Mouse (Mus musculus): ENCODE measurements around the gene Gm38394. TPM values are rescaled to one million over a fixed set of nuclear protein-coding genes. Genes with fewer than 3 reads are reported as not detected.
A peak's percentile ranks its signal among the peaks of the same experiment; 100 is the strongest.

Gene Gm38394
- polyA plus RNA-seq, 1 experiment from 2014 or later, result 1.3 TPM

- Histone ChIP-seq H3K4me3 (ENCODE audit: low read depth, low read length) (no peak overlapping the region), H3K9me3 (ENCODE audit: low read length) (no peaks in the 10 kb centered on the region), H3K9ac (replicated peaks) (no peak overlapping the region), H3K27me3 (ENCODE audit: insufficient read depth, low read length) (no peaks in the 10 kb centered on the region), H3K27ac (ENCODE audit: low read depth) (peak overlapping the region; percentile 72), H3K4me1 (ENCODE audit: insufficient read depth) (peaks cover 35% of the 10 kb centered on the region), H3K36me3 (replicated peaks; ENCODE audit: insufficient read depth, low read length) (no peaks in the 10 kb centered on the region), H3K4me2 (ENCODE audit: low read depth, low read length) (no peak overlapping the region)
- WGBS (ENCODE audit: insufficient replicate concordance), result 38% methylated on average over 1 of the region's 1 CpGs
- ATAC-seq (peak; percentile 60), DNase-seq (no peak)
- TF ChIP-seq EP300 (IDR thresholded peaks at IDR 0.05; ENCODE audit: low read depth) (no peak), CTCF (IDR thresholded peaks at IDR 0.05; ENCODE audit: low read depth) (no peak)
These were observed 33.8 kb upstream of the Gm38394 start for GRCm38 (mm10) chr1:133694876-133695275.

GRCm38 (mm10) chr1:133694301-133694700, 33.2 kb upstream of the Gm38394 start:
- DNase-seq (no peak), ATAC-seq (peak; percentile 43; the same call in 1 of the 2 replicates)
- peaks cover 36% of the 10 kb centered on the region for H3K4me1 ChIP-seq (ENCODE audit: insufficient read depth)
- H3K4me3 ChIP-seq (ENCODE audit: low read depth, low read length), result no peak overlapping the region
- H3K9me3 ChIP-seq (ENCODE audit: low read length), result no peaks in the 10 kb centered on the region
- TF ChIP-seq CTCF (IDR thresholded peaks at IDR 0.05; ENCODE audit: low read depth) (no peak), EP300 (IDR thresholded peaks at IDR 0.05; ENCODE audit: low read depth) (no peak)
- peak overlapping the region; percentile 29; the same call in 1 of the 2 replicates for H3K4me2 ChIP-seq (ENCODE audit: low read depth, low read length)
- 0 out of 2 replicates have a peak overlapping the region, but pooled peaks have one; percentile 21 for H3K9ac ChIP-seq (replicated peaks)
- peak overlapping the region; percentile 72 for H3K27ac ChIP-seq (ENCODE audit: low read depth)
- H3K27me3 ChIP-seq (ENCODE audit: insufficient read depth, low read length), result no peaks in the 10 kb centered on the region
- H3K36me3 ChIP-seq (replicated peaks; ENCODE audit: insufficient read depth, low read length), result no peaks in the 10 kb centered on the region
- 29% methylated on average over 1 of the region's 1 CpGs for WGBS (ENCODE audit: insufficient replicate concordance)

DNA sequence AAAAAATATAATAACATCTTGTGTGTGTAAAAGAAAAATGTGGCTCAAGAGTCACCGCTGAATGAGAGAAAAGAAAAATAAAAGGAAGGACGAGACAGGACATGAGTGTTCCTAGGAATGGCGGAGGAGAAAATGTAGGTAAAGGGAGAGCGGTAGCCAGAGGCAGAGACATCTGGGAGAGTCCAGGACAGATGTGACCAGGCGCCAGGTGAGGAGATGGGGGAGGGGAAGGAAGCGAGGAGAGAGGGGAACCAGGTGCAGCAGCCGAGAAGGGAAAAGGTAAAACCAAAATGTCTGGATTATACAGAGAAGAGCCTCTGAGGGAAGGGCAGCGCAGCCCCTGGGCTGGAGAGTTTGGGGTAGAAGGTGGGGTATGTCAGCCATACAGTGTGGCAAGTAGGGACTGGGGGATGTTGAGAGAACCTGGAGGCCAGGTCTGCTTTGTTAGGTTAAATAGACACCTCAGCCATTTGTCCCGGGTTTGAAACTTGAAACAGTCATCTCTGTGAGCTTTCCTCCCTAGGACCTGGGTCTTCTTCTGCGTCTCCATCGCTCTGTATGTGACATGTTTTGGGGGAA, 32.5 kb upstream of the Gm38394 start:
- DNase-seq, result no peak
- Histone ChIP-seq H3K4me3 (ENCODE audit: low read depth, low read length) (no peak overlapping the region), H3K27ac (ENCODE audit: low read depth) (peak overlapping the region; percentile 72), H3K9me3 (ENCODE audit: low read length) (no peaks in the 10 kb centered on the region), H3K9ac (replicated peaks) (0 out of 2 replicates have a peak overlapping the region, but pooled peaks have one; percentile 21), H3K4me1 (ENCODE audit: insufficient read depth) (peaks cover 36% of the 10 kb centered on the region), H3K4me2 (ENCODE audit: low read depth, low read length) (peak overlapping the region; percentile 29; the same call in 1 of the 2 replicates), H3K36me3 (replicated peaks; ENCODE audit: insufficient read depth, low read length) (no peaks in the 10 kb centered on the region), H3K27me3 (ENCODE audit: insufficient read depth, low read length) (no peaks in the 10 kb centered on the region)
- WGBS (ENCODE audit: insufficient replicate concordance), result 72% methylated on average over 11 of the region's 11 CpGs
- no peak for ATAC-seq
- TF ChIP-seq EP300 (IDR thresholded peaks at IDR 0.05; ENCODE audit: low read depth) (no peak), CTCF (IDR thresholded peaks at IDR 0.05; ENCODE audit: low read depth) (no peak)

DNA sequence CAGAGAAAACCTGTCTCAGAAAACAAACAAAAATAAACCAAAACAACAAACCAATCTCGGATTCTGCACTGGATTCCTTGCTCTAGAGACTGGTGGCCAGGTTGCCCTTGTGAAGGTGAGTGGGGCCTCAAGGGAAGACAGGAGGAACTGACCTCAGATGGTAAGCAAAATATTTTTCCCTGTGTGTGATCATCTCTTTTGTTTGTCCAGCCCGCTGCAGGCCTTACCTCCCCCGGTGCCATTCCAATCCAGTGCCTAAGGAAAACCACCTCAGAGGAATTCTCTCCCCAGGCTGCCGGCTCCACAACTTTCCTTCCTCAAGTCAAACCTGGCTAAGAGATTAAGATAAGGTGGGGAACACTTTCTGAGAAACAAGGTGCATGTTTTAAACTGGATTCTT, 31.1 kb upstream of the Gm38394 start:
- Histone ChIP-seq H3K27ac (ENCODE audit: low read depth) (no peak overlapping the region), H3K4me2 (ENCODE audit: low read depth, low read length) (no peak overlapping the region), H3K4me1 (ENCODE audit: insufficient read depth) (peaks cover 39% of the 10 kb centered on the region), H3K36me3 (replicated peaks; ENCODE audit: insufficient read depth, low read length) (no peaks in the 10 kb centered on the region), H3K27me3 (ENCODE audit: insufficient read depth, low read length) (no peaks in the 10 kb centered on the region), H3K9me3 (ENCODE audit: low read length) (no peaks in the 10 kb centered on the region), H3K9ac (replicated peaks) (no peak overlapping the region), H3K4me3 (ENCODE audit: low read depth, low read length) (no peak overlapping the region)
- ATAC-seq (no peak), DNase-seq (no peak)
- no peak for TF ChIP-seq EP300 (IDR thresholded peaks at IDR 0.05; ENCODE audit: low read depth)
- TF ChIP-seq CTCF (IDR thresholded peaks at IDR 0.05; ENCODE audit: low read depth), result no peak
- 52% methylated on average over 4 of the region's 4 CpGs for WGBS (ENCODE audit: insufficient replicate concordance)

GRCm38 (mm10) chr1:133691046-133691445, 29.9 kb upstream of the Gm38394 start:
- no peak overlapping the region for H3K4me3 ChIP-seq (ENCODE audit: low read depth, low read length)
- no peaks in the 10 kb centered on the region for H3K36me3 ChIP-seq (replicated peaks; ENCODE audit: insufficient read depth, low read length)
- DNase-seq (no peak), ATAC-seq (no peak)
- peaks cover 39% of the 10 kb centered on the region for H3K4me1 ChIP-seq (ENCODE audit: insufficient read depth)
- H3K4me2 ChIP-seq (ENCODE audit: low read depth, low read length), result no peak overlapping the region
- H3K27me3 ChIP-seq (ENCODE audit: insufficient read depth, low read length), result no peaks in the 10 kb centered on the region
- WGBS (ENCODE audit: insufficient replicate concordance), result 88% methylated on average over 6 of the region's 6 CpGs
- H3K9ac ChIP-seq (replicated peaks), result no peak overlapping the region
- H3K9me3 ChIP-seq (ENCODE audit: low read length), result no peaks in the 10 kb centered on the region
- no peak overlapping the region for H3K27ac ChIP-seq (ENCODE audit: low read depth)
- TF ChIP-seq EP300 (IDR thresholded peaks at IDR 0.05; ENCODE audit: low read depth) (no peak), CTCF (IDR thresholded peaks at IDR 0.05; ENCODE audit: low read depth) (no peak)

- peaks cover 34% of the 10 kb centered on the region for H3K4me1 ChIP-seq (ENCODE audit: insufficient read depth)
- no peak within 1 kb of the TSS for H3K27ac ChIP-seq (ENCODE audit: low read depth)
- TF ChIP-seq EP300 (IDR thresholded peaks at IDR 0.05; ENCODE audit: low read depth), result no peak
- TF ChIP-seq CTCF (IDR thresholded peaks at IDR 0.05; ENCODE audit: low read depth), result no peak
- H3K9me3 ChIP-seq (ENCODE audit: low read length), result no peaks in the 10 kb centered on the region
- DNase-seq (peak; percentile 34), ATAC-seq (no peak)
- H3K36me3 ChIP-seq (replicated peaks; ENCODE audit: insufficient read depth, low read length), result no peaks in the 10 kb centered on the region
- H3K4me2 ChIP-seq (ENCODE audit: low read depth, low read length), result peak within 1 kb of the TSS; percentile 35
- H3K4me3 ChIP-seq (ENCODE audit: low read depth, low read length), result no peak within 1 kb of the TSS
- WGBS (ENCODE audit: insufficient replicate concordance), result 22% methylated on average over 6 of the region's 6 CpGs
- H3K27me3 ChIP-seq (ENCODE audit: insufficient read depth, low read length), result no peaks in the 10 kb centered on the region
- H3K9ac ChIP-seq (replicated peaks), result no peak within 1 kb of the TSS
These were observed 28.8 kb upstream of the Gm38394 start, which contains the start of gene Lax1 for GRCm38 (mm10) chr1:133689897-133690296. Lax1 (minus strand) TSS chr1:133690108.
